ENCODE assay signal across 8 mouse cellular contexts in genomic region chr7:27195681-27196611, GRCm38 (mm10). TPM values are rescaled to one million over a fixed set of nuclear protein-coding genes. Genes with fewer than 3 reads are reported as not detected.
DNase-seq lines count a peak whose midpoint lies in the region; ATAC-seq and TF ChIP-seq lines count a peak whose summit lies in the region.

Gene BC024978 (plus strand): TSS chr7:27195781.
Gene Snrpa (minus strand): TSS chr7:27196271.

- H3K4me3 ChIP-seq in C2C12 (ENCODE audit: insufficient read depth, poor library complexity, severe bottlenecking) (peak within 1 kb of the TSS; percentile 78), myocyte (peak within 1 kb of the TSS; percentile 80)
- H3K4me3 ChIP-seq in erythroblast, embryonic 14.5 days (replicated peaks), result peak within 1 kb of the TSS; percentile 95
- H3K4me3 ChIP-seq in heart, embryonic 11.5 days (ENCODE audit: low read depth, low read length), result peak within 1 kb of the TSS; percentile 79
- H3K4me3 ChIP-seq in kidney, embryonic 16.5 days (ENCODE audit: low read length), result peak within 1 kb of the TSS; percentile 98
- H3K4me3 ChIP-seq in liver, adult 2 months (ENCODE audit: insufficient read depth, low read depth, low read length), result peak within 1 kb of the TSS; percentile 91

- no peak for TF ChIP-seq CTCF in C2C12 (IDR thresholded peaks at IDR 0.05; ENCODE audit: control insufficient read depth, insufficient read depth, insufficient read length)
- no peak for TF ChIP-seq CTCF in brain, embryonic 14.5 days (IDR thresholded peaks at IDR 0.05; ENCODE audit: borderline replicate concordance, extremely low read depth, insufficient read depth, insufficient read length)
- no peak for TF ChIP-seq CTCF in liver, adult 2 months (IDR thresholded peaks at IDR 0.05; ENCODE audit: low read depth, low read length)

- no peaks in the 10 kb centered on the region for H3K27me3 ChIP-seq in C2C12 (ENCODE audit: control insufficient read depth, insufficient read depth, insufficient read length)
- no peaks in the 10 kb centered on the region for H3K27me3 ChIP-seq in erythroblast, embryonic 14.5 days (ENCODE audit: control insufficient read depth)
- no peaks in the 10 kb centered on the region for H3K27me3 ChIP-seq in heart, embryonic 11.5 days (ENCODE audit: control insufficient read depth, insufficient read depth, low read length)
- H3K27me3 ChIP-seq in kidney, embryonic 16.5 days (ENCODE audit: insufficient read depth, low read length), result no peaks in the 10 kb centered on the region
- H3K27me3 ChIP-seq in liver, adult 2 months (ENCODE audit: control insufficient read depth, insufficient read depth, low read length), result no peaks in the 10 kb centered on the region
- no peaks in the 10 kb centered on the region for H3K27me3 ChIP-seq in myocyte (ENCODE audit: control insufficient read depth, insufficient read depth, insufficient read length)
- no peaks in the 10 kb centered on the region for H3K27me3 ChIP-seq in splenic B cell, adult 2 months (ENCODE audit: control insufficient read depth, insufficient read depth, low read length, poor library complexity, severe bottlenecking)

- H3K4me1 ChIP-seq in erythroblast, embryonic 14.5 days (ENCODE audit: control insufficient read depth), result peaks cover 40% of the 10 kb centered on the region
- peaks cover 8% of the 10 kb centered on the region for H3K4me1 ChIP-seq in heart, embryonic 11.5 days (ENCODE audit: control insufficient read depth, insufficient read depth, low read length)
- H3K4me1 ChIP-seq in kidney, embryonic 16.5 days (ENCODE audit: insufficient read depth, low read length), result peaks cover 17% of the 10 kb centered on the region
- H3K4me1 ChIP-seq in liver, adult 2 months (ENCODE audit: control insufficient read depth, insufficient read depth, low read length), result peaks cover 5% of the 10 kb centered on the region

- peak within 1 kb of the TSS; percentile 96 for H3K9ac ChIP-seq in heart, embryonic 11.5 days (ENCODE audit: low read depth, low read length)
- H3K9ac ChIP-seq in kidney, embryonic 16.5 days (replicated peaks; ENCODE audit: low read length), result peak within 1 kb of the TSS; percentile 98
- peak within 1 kb of the TSS; percentile 95 for H3K9ac ChIP-seq in liver, adult 2 months (ENCODE audit: low read depth, low read length)

- WGBS in heart, embryonic 11.5 days (ENCODE audit: insufficient replicate concordance), result under 1% methylated on average over 64 of the region's 64 CpGs
- under 1% methylated on average over 64 of the region's 64 CpGs for WGBS in kidney, embryonic 16.5 days
- WGBS in liver, adult 2 months, result under 1% methylated on average over 64 of the region's 64 CpGs

- H3K79me2 ChIP-seq in C2C12 (ENCODE audit: control insufficient read depth, insufficient read depth), result peaks cover 50% of the 10 kb centered on the region
- H3K79me2 ChIP-seq in liver, adult 2 months (ENCODE audit: control insufficient read depth, insufficient read depth, low read length), result peaks cover 18% of the 10 kb centered on the region; the same call in 1 of the 2 replicates
- H3K79me2 ChIP-seq in myocyte (ENCODE audit: control insufficient read depth, insufficient read depth), result peaks cover 38% of the 10 kb centered on the region

- peak within 1 kb of the TSS; percentile 99 for H3K27ac ChIP-seq in heart, embryonic 11.5 days (ENCODE audit: low read depth, low read length)
- peak within 1 kb of the TSS; percentile 100 for H3K27ac ChIP-seq in kidney, embryonic 16.5 days (ENCODE audit: low read length)
- H3K27ac ChIP-seq in liver, adult 2 months (replicated peaks; ENCODE audit: insufficient read depth, low read depth, low read length), result peak within 1 kb of the TSS; percentile 98

- H3K36me3 ChIP-seq in C2C12 (ENCODE audit: control insufficient read depth, insufficient read depth) (peaks cover 35% of the 10 kb centered on the region), myocyte (ENCODE audit: control insufficient read depth, insufficient read depth) (peaks cover 20% of the 10 kb centered on the region)
- peaks cover 43% of the 10 kb centered on the region for H3K36me3 ChIP-seq in erythroblast, embryonic 14.5 days (ENCODE audit: control insufficient read depth)
- peaks cover 24% of the 10 kb centered on the region for H3K36me3 ChIP-seq in heart, embryonic 11.5 days (ENCODE audit: control insufficient read depth, insufficient read depth, low read length)
- peaks cover 39% of the 10 kb centered on the region for H3K36me3 ChIP-seq in kidney, embryonic 16.5 days (ENCODE audit: insufficient read depth, low read length)
- H3K36me3 ChIP-seq in liver, adult 2 months (ENCODE audit: control insufficient read depth, insufficient read depth, low read length), result peaks cover 18% of the 10 kb centered on the region; the same call in 1 of the 2 replicates
- peaks cover under 1% of the 10 kb centered on the region for H3K36me3 ChIP-seq in splenic B cell, adult 2 months (ENCODE audit: control insufficient read depth, insufficient read depth, low read length, poor library complexity, severe bottlenecking)

- H3K79me3 ChIP-seq in C2C12 (ENCODE audit: low read depth), result peaks cover 43% of the 10 kb centered on the region

- peak within 1 kb of the TSS; percentile 86 for H3K4me2 ChIP-seq in heart, embryonic 11.5 days
- H3K4me2 ChIP-seq in kidney, embryonic 16.5 days (replicated peaks; ENCODE audit: low read depth, low read length), result peak within 1 kb of the TSS; percentile 98
- H3K4me2 ChIP-seq in myocyte (ENCODE audit: low read depth), result peak within 1 kb of the TSS; percentile 100

- TF ChIP-seq POLR2A in brain, embryonic 14.5 days (IDR thresholded peaks at IDR 0.05; ENCODE audit: borderline replicate concordance, extremely low read depth, insufficient read depth, insufficient read length, poor library complexity, severe bottlenecking), result peak; percentile 35; the same call in 1 of the 2 replicates
- TF ChIP-seq POLR2A in liver, adult 2 months (IDR thresholded peaks at IDR 0.05; ENCODE audit: extremely low read depth, insufficient read depth, low read length), result peak; percentile 72
- TF ChIP-seq POLR2A in myocyte (IDR thresholded peaks at IDR 0.05; ENCODE audit: insufficient read length, low read depth), result peak; percentile 54

- H3K9me3 ChIP-seq in erythroblast, embryonic 14.5 days (ENCODE audit: control insufficient read depth, low read length), result no peaks in the 10 kb centered on the region
- no peaks in the 10 kb centered on the region for H3K9me3 ChIP-seq in heart, embryonic 11.5 days (replicated peaks; ENCODE audit: control insufficient read depth, low read length)
- no peaks in the 10 kb centered on the region for H3K9me3 ChIP-seq in kidney, embryonic 16.5 days (ENCODE audit: low read length)

- ATAC-seq in heart, embryonic 11.5 days (replicated peaks; ENCODE audit: insufficient number of reproducible peaks, low FRiP score, low TSS enrichment), result peak; percentile 99
- peak; percentile 99 for ATAC-seq in kidney, embryonic 16.5 days (ENCODE audit: low FRiP score, low TSS enrichment)

- DNase-seq in brain, embryonic 14.5 days (ENCODE audit: low read depth), result peak; percentile 100
- DNase-seq in liver, adult 2 months (ENCODE audit: extremely low read depth, low read depth, low spot score), result peak; percentile 100
- peak; percentile 100 for DNase-seq in splenic B cell, adult 2 months (ENCODE audit: low read depth, low spot score)

- H3ac ChIP-seq in C2C12 (ENCODE audit: control insufficient read depth, insufficient read length, low read depth) (peak within 1 kb of the TSS; percentile 88), myocyte (ENCODE audit: control insufficient read depth, insufficient read length) (peak within 1 kb of the TSS; percentile 80)

TF ChIP-seq in C2C12, 6 proteins besides CTCF, POLR2A, EP300 and RAD21:
- TF ChIP-seq USF1 (IDR thresholded peaks at IDR 0.05; ENCODE audit: low read depth) (peak; percentile 99), CEBPB (IDR thresholded peaks at IDR 0.05; ENCODE audit: low read depth) (no peak), MYOG (IDR thresholded peaks at IDR 0.05; ENCODE audit: control insufficient read depth, extremely low read depth, insufficient read length) (no peak), FOSL1 (IDR thresholded peaks at IDR 0.05; ENCODE audit: insufficient read depth, low read length, poor library complexity, severe bottlenecking) (no peak), MYOD1 (IDR thresholded peaks at IDR 0.05; ENCODE audit: control insufficient read depth, insufficient read length, low read depth) (peak; percentile 85), MAX (IDR thresholded peaks at IDR 0.05) (peak; percentile 87)

TF ChIP-seq in myocyte, 11 proteins besides CTCF, POLR2A, EP300 and RAD21 (continues in another document):
- TF ChIP-seq USF1 (IDR thresholded peaks at IDR 0.05; ENCODE audit: low read depth), result peak; percentile 99
- no peak for TF ChIP-seq E2F4 (IDR thresholded peaks at IDR 0.05; ENCODE audit: insufficient read depth)
- TF ChIP-seq MYOD1 (IDR thresholded peaks at IDR 0.05; ENCODE audit: control insufficient read depth in 1 of 3, insufficient read length in 2 of 3, low read depth in 2 of 3), result peak in 2 of 3 experiments; percentile 86 to 89
- peak; percentile 16 for TF ChIP-seq TCF12 (IDR thresholded peaks at IDR 0.05; ENCODE audit: insufficient read depth, poor library complexity, severe bottlenecking)
- peak; percentile 45 for TF ChIP-seq MAX (IDR thresholded peaks at IDR 0.05; ENCODE audit: low read depth)
- no peak for TF ChIP-seq CEBPB (IDR thresholded peaks at IDR 0.05; ENCODE audit: insufficient read depth, poor library complexity, severe bottlenecking)
- peak in 2 of 3 experiments; percentile 24 to 84 for TF ChIP-seq MYOG (IDR thresholded peaks at IDR 0.05; ENCODE audit: control insufficient read depth in 1 of 3, insufficient read depth in 1 of 3, insufficient read length in 2 of 3, low read depth in 2 of 3)
- TF ChIP-seq POLR2AphosphoS2 (IDR thresholded peaks at IDR 0.05; ENCODE audit: insufficient read length, low read depth), result peak; percentile 39

RNA-seq across cellular contexts. Expression of gene BC024978, which starts in this region (rescaled TPM):
- polyA plus RNA-seq in C2C12 (2012; fragmentation: generic; extraction: Trizol) (3.2 TPM), myocyte (2012; fragmentation: generic; extraction: Trizol) (5.2 TPM)
- 11.9 and 13.2 TPM in 2 replicates for polyA plus RNA-seq in brain, embryonic 14.5 days (2012; rRNA removed)
- polyA plus RNA-seq in erythroblast, embryonic 14.5 days (2012), result 0.16 and 0.19 TPM in 2 replicates
- 2.3 and 3.5 TPM in 2 replicates for polyA plus RNA-seq in heart, embryonic 11.5 days (2014; fragmentation: Nextera tagmentation; extraction: Ambion mirVana)
- polyA plus RNA-seq in kidney, embryonic 16.5 days (2015; fragmentation: Nextera tagmentation; extraction: Ambion mirVana), result 4.1 TPM in 2 replicates
- total RNA-seq in liver, adult 2 months (2014; rRNA removed), result 3.9 and 4.2 TPM in 2 replicates
- 10.2 and 13.8 TPM in 2 replicates for polyA plus RNA-seq in liver, adult 2 months (2012; rRNA removed)

RNA-seq across cellular contexts. Expression of gene Snrpa, which starts in this region (rescaled TPM):
- polyA plus RNA-seq in C2C12 (2012; fragmentation: generic; extraction: Trizol) (210 TPM), myocyte (2012; fragmentation: generic; extraction: Trizol) (166 TPM)
- 320 and 444 TPM in 2 replicates for polyA plus RNA-seq in brain, embryonic 14.5 days (2012; rRNA removed)
- polyA plus RNA-seq in erythroblast, embryonic 14.5 days (2012), result 33.0 and 34.3 TPM in 2 replicates
- polyA plus RNA-seq in heart, embryonic 11.5 days (2014; fragmentation: Nextera tagmentation; extraction: Ambion mirVana), result 191 and 210 TPM in 2 replicates
- 305 and 323 TPM in 2 replicates for polyA plus RNA-seq in kidney, embryonic 16.5 days (2015; fragmentation: Nextera tagmentation; extraction: Ambion mirVana)
- 10.5 and 17.0 TPM in 2 replicates for total RNA-seq in liver, adult 2 months (2014; rRNA removed)
- 76.8 and 79.1 TPM in 2 replicates for polyA plus RNA-seq in liver, adult 2 months (2012; rRNA removed)

Comparison
In these comparisons a context has a peak if more than half of its experiments do, and no peak if none do; other contexts are left out.
1. Peak in every context shown above with its lines: DNase-seq, ATAC-seq, H3K4me3 ChIP-seq and H3K27ac ChIP-seq.